Mouse (Mus musculus): ENCODE results near the gene Olfr305. TPM values are rescaled to one million over a fixed set of nuclear protein-coding genes. Genes with fewer than 3 reads are reported as not detected.

Olfr305 gene
- polyA plus RNA-seq, 1 experiment from 2014 or later = not detected

Other genes starting within 250 kb of the Olfr305 start
- not detected in 2 replicates for gene Vmn2r75, start 195.2 kb downstream of the Olfr305 start, polyA plus RNA-seq (2015; fragmentation: Nextera tagmentation; extraction: Ambion mirVana)
- gene Vmn2r76, start 120.6 kb downstream of the Olfr305 start, polyA plus RNA-seq (2015; fragmentation: Nextera tagmentation; extraction: Ambion mirVana) = not detected in 2 replicates
- gene Olfr310, start 89.8 kb downstream of the Olfr305 start, polyA plus RNA-seq (2015; fragmentation: Nextera tagmentation; extraction: Ambion mirVana) = not detected in 2 replicates
- not detected in 2 replicates for gene Olfr309, start 53.2 kb downstream of the Olfr305 start, polyA plus RNA-seq (2015; fragmentation: Nextera tagmentation; extraction: Ambion mirVana)
- not detected in 2 replicates for gene Olfr308, start 41.3 kb downstream of the Olfr305 start, polyA plus RNA-seq (2015; fragmentation: Nextera tagmentation; extraction: Ambion mirVana)
- gene Olfr307, start 29.3 kb downstream of the Olfr305 start, polyA plus RNA-seq (2015; fragmentation: Nextera tagmentation; extraction: Ambion mirVana) = not detected in 2 replicates
- gene Olfr304, start 19.7 kb upstream of the Olfr305 start, polyA plus RNA-seq (2015; fragmentation: Nextera tagmentation; extraction: Ambion mirVana) = not detected in 2 replicates
- not detected in 2 replicates for gene Olfr303, start 30.9 kb upstream of the Olfr305 start, polyA plus RNA-seq (2015; fragmentation: Nextera tagmentation; extraction: Ambion mirVana)
- not detected in 2 replicates for gene Olfr301, start 36.9 kb upstream of the Olfr305 start, polyA plus RNA-seq (2015; fragmentation: Nextera tagmentation; extraction: Ambion mirVana)
- not detected in 2 replicates for gene Olfr299, start 93.0 kb upstream of the Olfr305 start, polyA plus RNA-seq (2015; fragmentation: Nextera tagmentation; extraction: Ambion mirVana)
- not detected in 2 replicates for gene Olfr298, start 125.6 kb upstream of the Olfr305 start, polyA plus RNA-seq (2015; fragmentation: Nextera tagmentation; extraction: Ambion mirVana)
- not detected in 2 replicates for gene Olfr297, start 153.0 kb upstream of the Olfr305 start, polyA plus RNA-seq (2015; fragmentation: Nextera tagmentation; extraction: Ambion mirVana)
- not detected in 2 replicates for gene Olfr295, start 216.9 kb upstream of the Olfr305 start, polyA plus RNA-seq (2015; fragmentation: Nextera tagmentation; extraction: Ambion mirVana)
- gene Olfr294, start 249.7 kb upstream of the Olfr305 start, polyA plus RNA-seq (2015; fragmentation: Nextera tagmentation; extraction: Ambion mirVana) = not detected in 2 replicates

Data from stomach, embryonic 15.5 days (tissue).